Mouse (Mus musculus) CD8-positive naive resting alpha-beta T cell, adult 2 months (primary cell): ENCODE measurements at regions not wholly inside any gene's neighbourhood (a gene's known extent, or its start where the extent isn't known, plus 50 kb on each side); places are given as distances from the start of the nearest gene placed in this dataset.

Source experiments
- DNase-seq, 2 experiments: peaks; one replicate each; pipeline ENCODE4 v3.0.0; 2022; ENCODE audit warnings: low read depth in 2 of 2, low spot score in 2 of 2

- DNase-seq = peak; percentile 34 to 50
Measured at GRCm38 (mm10) chr11:44330851-44331773, 68.8 kb upstream of the Il12b start.

GRCm38 (mm10) chr11:44331774-44332129 lies 68.1 kb upstream of the Il12b start:
- no peak for DNase-seq

GRCm38 (mm10) chr11:44340531-44340930 lies 59.3 kb upstream of the Il12b start:
- DNase-seq = no peak

DNA sequence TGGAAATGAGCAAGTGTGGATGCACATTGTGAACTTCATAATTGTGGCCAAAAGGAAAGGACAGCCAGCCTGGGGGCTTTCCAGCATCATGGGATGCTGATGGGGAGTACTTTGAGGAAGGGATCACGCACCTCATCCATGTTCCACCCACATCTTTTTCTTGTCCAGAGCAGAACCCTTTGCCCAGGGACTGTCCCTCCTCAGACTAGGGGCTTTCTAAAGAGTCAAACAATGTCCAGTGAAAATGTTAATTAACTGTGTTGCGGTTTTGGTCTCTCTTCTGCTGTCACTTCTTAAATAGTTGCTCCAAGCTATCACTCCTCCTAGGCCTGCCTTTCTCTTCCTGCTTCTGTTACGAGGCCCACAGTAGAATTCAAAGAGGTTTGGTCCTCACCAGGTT lies 51.6 kb upstream of the Il12b start:
- DNase-seq = no peak

- DNase-seq = no peak
Measured at GRCm38 (mm10) chr11:44349546-44349945, 50.3 kb upstream of the Il12b start.
